Mouse (Mus musculus): ENCODE measurements around the gene Olfr73.
"Not testable (repeated sequence)": the region's sequence is repeated elsewhere in the genome, so short reads cannot be mapped to it uniquely, and the experiment has no call there.

Olfr73 gene

GRCm38 (mm10) chr2:88037599-88037998, at the start of gene Olfr73:
Gene Olfr73 (minus strand): TSS chr2:88037699.
- in situ Hi-C loops (cut with MboI; ENCODE audit: low pct_unique_long_range_greater_than_20kb in 1 of 2, low sequenced_read_pairs in 2 of 2, unreplicated experiment in 1 of 2) = no loop called here

GRCm38 (mm10) chr2:88071730-88072129, 34.2 kb upstream of the Olfr73 start, which contains the start of gene Olfr1163:
Gene Olfr1163 (minus strand): TSS chr2:88071830.
- in situ Hi-C loops (cut with MboI; ENCODE audit: low pct_unique_long_range_greater_than_20kb in 1 of 2, low sequenced_read_pairs in 2 of 2, unreplicated experiment in 1 of 2) = no loop called here

GRCm38 (mm10) chr2:88063587-88063986, 26.1 kb upstream of the Olfr73 start:
- in situ Hi-C loops (cut with MboI; ENCODE audit: low pct_unique_long_range_greater_than_20kb in 1 of 2, low sequenced_read_pairs in 2 of 2, unreplicated experiment in 1 of 2) = no loop called here

GRCm38 (mm10) chr2:88051029-88051428, 13.5 kb upstream of the Olfr73 start, which contains the start of gene Olfr1162:
Gene Olfr1162 (minus strand): TSS chr2:88051129.
- in situ Hi-C loops (cut with MboI; ENCODE audit: low pct_unique_long_range_greater_than_20kb in 1 of 2, low sequenced_read_pairs in 2 of 2, unreplicated experiment in 1 of 2) = no loop called here

- in situ Hi-C loops (cut with MboI; ENCODE audit: low pct_unique_long_range_greater_than_20kb in 1 of 2, low sequenced_read_pairs in 2 of 2, unreplicated experiment in 1 of 2) = not testable (repeated sequence)
Observed at GRCm38 (mm10) chr2:88022474-88022873, 15.0 kb downstream of the Olfr73 start, which contains the start of gene Olfr1161. Gene Olfr1161 (plus strand): TSS chr2:88022774.

- in situ Hi-C loops (cut with MboI; ENCODE audit: low pct_unique_long_range_greater_than_20kb in 1 of 2, low sequenced_read_pairs in 2 of 2, unreplicated experiment in 1 of 2) = no loop called here
Observed at GRCm38 (mm10) chr2:88007515-88008318, 29.8 kb downstream of the Olfr73 start, which contains the start of gene Olfr1160. Gene Olfr1160 (minus strand): TSS chr2:88008268.

GRCm38 (mm10) chr2:87989813-87990212, 47.7 kb downstream of the Olfr73 start, which contains the start of gene Olfr1158:
Gene Olfr1158 (plus strand): TSS chr2:87990113.
- in situ Hi-C loops (cut with MboI; ENCODE audit: low pct_unique_long_range_greater_than_20kb in 1 of 2, low sequenced_read_pairs in 2 of 2, unreplicated experiment in 1 of 2) = no loop called here

Measured in mouse embryonic stem cell (cell line).